Mouse (Mus musculus): Measurements from ENCODE around the gene Iqcd. TPM values are rescaled to one million over a fixed set of nuclear protein-coding genes. Genes with fewer than 3 reads are reported as not detected.

Gene Iqcd
- polyA plus RNA-seq, 1 experiment from 2014 or later, result 0.55 TPM

GRCm38 (mm10) chr5:120652915-120653701, 64.3 kb downstream of the Iqcd start:
- no peak overlapping the region for H3K9ac ChIP-seq (replicated peaks; ENCODE audit: low read length)
- peaks cover 6% of the 10 kb centered on the region for H3K4me1 ChIP-seq (ENCODE audit: control insufficient read depth, insufficient read depth, low read length)
- no peaks in the 10 kb centered on the region for H3K9me3 ChIP-seq (replicated peaks; ENCODE audit: control insufficient read depth, low read length)
- no peak overlapping the region for H3K4me2 ChIP-seq (ENCODE audit: low read depth, low read length)
- no peak overlapping the region for H3K27ac ChIP-seq (replicated peaks; ENCODE audit: low read depth, low read length)
- DNase-seq (ENCODE audit: low spot score) (no peak), ATAC-seq (replicated peaks; ENCODE audit: insufficient number of reproducible peaks, low FRiP score, low TSS enrichment, low read depth) (no peak)
- H3K4me3 ChIP-seq (ENCODE audit: low read depth, low read length), result no peak overlapping the region
- WGBS, result 79% methylated on average over 28 of the region's 28 CpGs
- peaks cover 20% of the 10 kb centered on the region for H3K27me3 ChIP-seq (ENCODE audit: control insufficient read depth, insufficient read depth, low read length)
- no peaks in the 10 kb centered on the region for H3K36me3 ChIP-seq (replicated peaks; ENCODE audit: control insufficient read depth, insufficient read depth, low read depth, low read length)

- Histone ChIP-seq H3K4me1 (ENCODE audit: control insufficient read depth, insufficient read depth, low read length) (peaks cover 2% of the 10 kb centered on the region; the same call in 1 of the 2 replicates), H3K27ac (replicated peaks; ENCODE audit: low read depth, low read length) (no peak overlapping the region), H3K4me2 (ENCODE audit: low read depth, low read length) (no peak overlapping the region), H3K27me3 (ENCODE audit: control insufficient read depth, insufficient read depth, low read length) (peaks cover 15% of the 10 kb centered on the region), H3K36me3 (replicated peaks; ENCODE audit: control insufficient read depth, insufficient read depth, low read depth, low read length) (no peaks in the 10 kb centered on the region), H3K4me3 (ENCODE audit: low read depth, low read length) (no peak overlapping the region), H3K9me3 (replicated peaks; ENCODE audit: control insufficient read depth, low read length) (no peaks in the 10 kb centered on the region), H3K9ac (replicated peaks; ENCODE audit: low read length) (no peak overlapping the region)
- no peak for DNase-seq (ENCODE audit: low spot score)
- WGBS, result 91% methylated on average over 2 of the region's 2 CpGs
- ATAC-seq (replicated peaks; ENCODE audit: insufficient number of reproducible peaks, low FRiP score, low TSS enrichment, low read depth), result no peak
These were observed 65.1 kb downstream of the Iqcd start for GRCm38 (mm10) chr5:120653873-120654272.

DNA sequence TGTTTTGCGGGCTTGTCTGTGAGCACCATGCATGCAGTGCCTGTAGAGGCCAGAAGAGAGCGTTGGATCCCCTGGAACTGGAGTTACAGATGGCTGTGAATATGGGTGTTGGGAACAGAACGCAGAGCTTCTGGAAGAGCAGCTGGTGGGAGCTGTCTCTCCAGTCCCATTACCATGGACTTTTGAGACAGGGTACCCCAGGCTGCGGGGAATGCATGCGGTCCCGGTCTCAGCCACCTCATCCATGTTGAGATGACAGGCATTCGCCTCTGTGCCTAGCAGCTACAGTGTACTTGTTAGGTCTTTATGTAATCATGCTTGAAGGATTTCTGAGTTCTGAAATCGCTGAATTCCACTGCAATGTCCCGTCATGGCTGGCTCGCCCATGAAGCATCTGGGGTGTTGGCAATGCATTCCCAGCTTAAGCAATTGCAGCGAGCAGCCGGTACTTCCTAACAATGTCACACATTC, 67.5 kb downstream of the Iqcd start:
- no peak for DNase-seq (ENCODE audit: low spot score)

More for the DNA sequence above, 67.5 kb downstream of the Iqcd start:
- Histone ChIP-seq H3K27me3 (ENCODE audit: control insufficient read depth, insufficient read depth, low read length) (no peaks in the 10 kb centered on the region), H3K9me3 (replicated peaks; ENCODE audit: control insufficient read depth, low read length) (no peaks in the 10 kb centered on the region), H3K36me3 (replicated peaks; ENCODE audit: control insufficient read depth, insufficient read depth, low read depth, low read length) (no peaks in the 10 kb centered on the region), H3K4me3 (ENCODE audit: low read depth, low read length) (no peak overlapping the region), H3K4me1 (ENCODE audit: control insufficient read depth, insufficient read depth, low read length) (no peaks in the 10 kb centered on the region), H3K4me2 (ENCODE audit: low read depth, low read length) (no peak overlapping the region), H3K9ac (replicated peaks; ENCODE audit: low read length) (no peak overlapping the region), H3K27ac (replicated peaks; ENCODE audit: low read depth, low read length) (no peak overlapping the region)
- ATAC-seq (replicated peaks; ENCODE audit: insufficient number of reproducible peaks, low FRiP score, low TSS enrichment, low read depth), result no peak
- 85% methylated on average over 12 of the region's 12 CpGs for WGBS

Other genes starting within 250 kb of the Iqcd start
- 1.5 and 2.9 TPM in 2 replicates for gene Lhx5, start 157.3 kb upstream of the Iqcd start, polyA plus RNA-seq (2014; fragmentation: Nextera tagmentation; extraction: Ambion mirVana)
- gene Sdsl, start 116.2 kb upstream of the Iqcd start, polyA plus RNA-seq (2014; fragmentation: Nextera tagmentation; extraction: Ambion mirVana), result 3.6 and 4.9 TPM in 2 replicates
- not detected in 2 replicates for gene Sds, start 112.5 kb upstream of the Iqcd start, polyA plus RNA-seq (2014; fragmentation: Nextera tagmentation; extraction: Ambion mirVana)
- gene Plbd2, start 85.4 kb upstream of the Iqcd start, polyA plus RNA-seq (2014; fragmentation: Nextera tagmentation; extraction: Ambion mirVana), result 20.9 and 25.3 TPM in 2 replicates
- 1.3 and 1.8 TPM in 2 replicates for gene Slc8b1, start 77.8 kb upstream of the Iqcd start, polyA plus RNA-seq (2014; fragmentation: Nextera tagmentation; extraction: Ambion mirVana)
- gene Tpcn1, start 343 bp upstream of the Iqcd start, polyA plus RNA-seq (2014; fragmentation: Nextera tagmentation; extraction: Ambion mirVana), result 9.6 and 11.2 TPM in 2 replicates
- 8.3 and 8.8 TPM in 2 replicates for gene Rita1, start 23.6 kb downstream of the Iqcd start, polyA plus RNA-seq (2014; fragmentation: Nextera tagmentation; extraction: Ambion mirVana)
- gene Ddx54, start 23.7 kb downstream of the Iqcd start, polyA plus RNA-seq (2014; fragmentation: Nextera tagmentation; extraction: Ambion mirVana), result 28.9 and 29.7 TPM in 2 replicates
- not detected in 2 replicates for gene Cfap73, start 45.2 kb downstream of the Iqcd start, polyA plus RNA-seq (2014; fragmentation: Nextera tagmentation; extraction: Ambion mirVana)
- gene Rasal1, start 59.8 kb downstream of the Iqcd start, polyA plus RNA-seq (2014; fragmentation: Nextera tagmentation; extraction: Ambion mirVana), result 0.34 TPM in 1 of 2 replicates, not detected in the other
- 3.3 TPM in 2 replicates for gene Dtx1, start 122.9 kb downstream of the Iqcd start, polyA plus RNA-seq (2014; fragmentation: Nextera tagmentation; extraction: Ambion mirVana)
- 0.17 and 0.43 TPM in 2 replicates for gene Oas2, start 160.8 kb downstream of the Iqcd start, polyA plus RNA-seq (2014; fragmentation: Nextera tagmentation; extraction: Ambion mirVana)
- gene Oas3, start 188.6 kb downstream of the Iqcd start, polyA plus RNA-seq (2014; fragmentation: Nextera tagmentation; extraction: Ambion mirVana), result not detected in 2 replicates
- not detected in 2 replicates for gene Oas1e, start 206.5 kb downstream of the Iqcd start, polyA plus RNA-seq (2014; fragmentation: Nextera tagmentation; extraction: Ambion mirVana)
- 0.24 and 0.27 TPM in 2 replicates for gene Oas1c, start 223.5 kb downstream of the Iqcd start, polyA plus RNA-seq (2014; fragmentation: Nextera tagmentation; extraction: Ambion mirVana)

All from embryonic facial prominence, embryonic 11.5 days (tissue).